Mouse (Mus musculus) neural tube, embryonic 15.5 days (tissue): Measurements from ENCODE around the gene Egfr. TPM values are rescaled to one million over a fixed set of nuclear protein-coding genes. Genes with fewer than 3 reads are reported as not detected.

ENCODE experiments used
- ATAC-seq: fragments of 200-750 bp; cut with Nextera tagmentation; 2 replicates; pipeline ENCODE4 v1.8.0; 2017; ENCODE audit warnings: mild to moderate bottlenecking, moderate TSS enrichment, moderate library complexity; ENCODE audit not compliant: low FRiP score
- H3K27ac ChIP-seq: fragments of 300-500 bp; sonication (generic); replicated peaks from 2 replicates; pipeline ENCODE4 v1.5.1; 2015; ENCODE audit warnings: mild to moderate bottlenecking, inconsistent platforms
- H3K27me3 ChIP-seq: fragments of 300-500 bp; sonication (generic); replicated peaks from 2 replicates; pipeline ENCODE4 v1.6.1; 2015; ENCODE audit warnings: inconsistent platforms
- H3K36me3 ChIP-seq: fragments of 300-500 bp; sonication (generic); 2 replicates; pipeline ENCODE4 v1.6.1; 2015; ENCODE audit warnings: inconsistent platforms
- H3K4me1 ChIP-seq: fragments of 300-500 bp; sonication (generic); 2 replicates; pipeline ENCODE4 v1.6.1; 2015; ENCODE audit warnings: inconsistent platforms
- H3K4me2 ChIP-seq: fragments of 300-500 bp; sonication (generic); 2 replicates; pipeline ENCODE4 v1.6.1; 2015; ENCODE audit warnings: inconsistent platforms, mild to moderate bottlenecking, moderate library complexity
- H3K4me3 ChIP-seq: fragments of 300-500 bp; sonication (generic); replicated peaks from 2 replicates; pipeline ENCODE4 v1.5.1; 2015; ENCODE audit warnings: mild to moderate bottlenecking, inconsistent platforms
- H3K9ac ChIP-seq: fragments of 300-500 bp; sonication (generic); replicated peaks from 2 replicates; pipeline ENCODE4 v1.6.1; 2015; ENCODE audit warnings: mild to moderate bottlenecking, inconsistent platforms
- H3K9me3 ChIP-seq: fragments of 300-500 bp; sonication (generic); replicated peaks from 2 replicates; pipeline ENCODE4 v1.6.1; 2016; ENCODE audit warnings: inconsistent platforms
- WGBS: fragments of 180-500 bp; shearing (Covaris S2); methylation state at CpG from one replicate; pipeline ENCODE4 v1.1.7; 2015; ENCODE audit warnings: mixed read lengths; 5-methylcytosine and 5-hydroxymethylcytosine counted together
- polyA plus RNA-seq: library from polyadenylated mRNA; unstranded; fragments of >200 nt; fragmentation: Nextera tagmentation; extraction: Ambion mirVana; gene quantifications from 2 replicates; pipeline ENCODE4 v1.2.1, GENCODE M21; 2015

Egfr gene
- polyA plus RNA-seq, 1 experiment from 2014 or later = 3.2 TPM

GRCm38 (mm10) chr11:16838772-16839171 lies 86.8 kb downstream of the Egfr start:
- WGBS = 86% methylated on average over 3 of the region's 3 CpGs
- Histone ChIP-seq H3K4me3 (no peak overlapping the region), H3K9me3 (no peaks in the 10 kb centered on the region), H3K27me3 (no peaks in the 10 kb centered on the region), H3K4me1 (no peaks in the 10 kb centered on the region), H3K9ac (no peak overlapping the region), H3K4me2 (no peak overlapping the region), H3K36me3 (no peaks in the 10 kb centered on the region), H3K27ac (no peak overlapping the region)
- no peak for ATAC-seq

GRCm38 (mm10) chr11:16842924-16843323 lies 90.9 kb downstream of the Egfr start:
- no peak overlapping the region for H3K4me3 ChIP-seq
- no peaks in the 10 kb centered on the region for H3K36me3 ChIP-seq
- no peaks in the 10 kb centered on the region for H3K4me1 ChIP-seq
- H3K9me3 ChIP-seq = no peaks in the 10 kb centered on the region
- 98% methylated on average over 3 of the region's 3 CpGs for WGBS
- no peak overlapping the region for H3K9ac ChIP-seq
- no peak overlapping the region for H3K4me2 ChIP-seq
- no peak overlapping the region for H3K27ac ChIP-seq
- no peaks in the 10 kb centered on the region for H3K27me3 ChIP-seq
- no peak for ATAC-seq

- Histone ChIP-seq H3K4me3 (no peak overlapping the region), H3K4me2 (no peak overlapping the region), H3K27ac (no peak overlapping the region), H3K36me3 (no peaks in the 10 kb centered on the region), H3K4me1 (no peaks in the 10 kb centered on the region), H3K9me3 (no peaks in the 10 kb centered on the region), H3K9ac (no peak overlapping the region), H3K27me3 (no peaks in the 10 kb centered on the region)
- ATAC-seq = no peak
- 74% methylated on average over 12 of the region's 12 CpGs for WGBS
Observed at GRCm38 (mm10) chr11:16843889-16844568, 92.0 kb downstream of the Egfr start.

GRCm38 (mm10) chr11:16848881-16849280 lies 96.9 kb downstream of the Egfr start:
- Histone ChIP-seq H3K4me1 (no peaks in the 10 kb centered on the region), H3K27ac (no peak overlapping the region), H3K9ac (no peak overlapping the region), H3K4me2 (no peak overlapping the region), H3K4me3 (no peak overlapping the region), H3K9me3 (no peaks in the 10 kb centered on the region), H3K36me3 (no peaks in the 10 kb centered on the region), H3K27me3 (no peaks in the 10 kb centered on the region)
- no peak for ATAC-seq
- 73% methylated on average over 6 of the region's 6 CpGs for WGBS

- no peak overlapping the region for H3K4me2 ChIP-seq
- no peaks in the 10 kb centered on the region for H3K36me3 ChIP-seq
- no peak overlapping the region for H3K9ac ChIP-seq
- H3K4me3 ChIP-seq = no peak overlapping the region
- ATAC-seq = no peak
- no peaks in the 10 kb centered on the region for H3K4me1 ChIP-seq
- no peaks in the 10 kb centered on the region for H3K9me3 ChIP-seq
- WGBS = 91% methylated on average over 1 of the region's 1 CpGs
- H3K27ac ChIP-seq = no peak overlapping the region
- no peaks in the 10 kb centered on the region for H3K27me3 ChIP-seq
Observed at GRCm38 (mm10) chr11:16851361-16851760, 99.4 kb downstream of the Egfr start.

GRCm38 (mm10) chr11:16854111-16854510 lies 102.1 kb downstream of the Egfr start:
- Histone ChIP-seq H3K9ac (no peak overlapping the region), H3K27ac (no peak overlapping the region), H3K4me2 (no peak overlapping the region), H3K4me3 (no peak overlapping the region), H3K4me1 (no peaks in the 10 kb centered on the region), H3K36me3 (no peaks in the 10 kb centered on the region), H3K9me3 (no peaks in the 10 kb centered on the region), H3K27me3 (no peaks in the 10 kb centered on the region)
- no peak for ATAC-seq
- WGBS = 80% methylated on average over 2 of the region's 2 CpGs

- Histone ChIP-seq H3K27ac (no peak overlapping the region), H3K9me3 (no peaks in the 10 kb centered on the region), H3K4me1 (no peaks in the 10 kb centered on the region), H3K4me3 (no peak overlapping the region), H3K9ac (no peak overlapping the region), H3K36me3 (no peaks in the 10 kb centered on the region), H3K27me3 (no peaks in the 10 kb centered on the region), H3K4me2 (no peak overlapping the region)
- WGBS = 83% methylated on average over 2 of the region's 2 CpGs
- no peak for ATAC-seq
Observed at GRCm38 (mm10) chr11:16857346-16857745, 105.3 kb downstream of the Egfr start.

GRCm38 (mm10) chr11:16861037-16861436 lies 109.0 kb downstream of the Egfr start:
- no peak overlapping the region for H3K4me3 ChIP-seq
- ATAC-seq = no peak
- H3K27ac ChIP-seq = no peak overlapping the region
- no peaks in the 10 kb centered on the region for H3K27me3 ChIP-seq
- H3K4me2 ChIP-seq = no peak overlapping the region
- no peaks in the 10 kb centered on the region for H3K9me3 ChIP-seq
- no peaks in the 10 kb centered on the region for H3K4me1 ChIP-seq
- H3K9ac ChIP-seq = no peak overlapping the region
- 77% methylated on average over 6 of the region's 6 CpGs for WGBS
- H3K36me3 ChIP-seq = no peaks in the 10 kb centered on the region

- no peak overlapping the region for H3K4me3 ChIP-seq
- no peak for ATAC-seq
Observed at GRCm38 (mm10) chr11:16863547-16863946, 111.5 kb downstream of the Egfr start.

GRCm38 (mm10) chr11:16864980-16865561 lies 113.1 kb downstream of the Egfr start:
- WGBS = 76% methylated on average over 3 of the region's 3 CpGs
- Histone ChIP-seq H3K4me3 (no peak overlapping the region), H3K9me3 (no peaks in the 10 kb centered on the region), H3K4me1 (no peaks in the 10 kb centered on the region), H3K4me2 (no peak overlapping the region), H3K27ac (no peak overlapping the region), H3K36me3 (no peaks in the 10 kb centered on the region), H3K9ac (no peak overlapping the region), H3K27me3 (no peaks in the 10 kb centered on the region)
- no peak for ATAC-seq

More at GRCm38 (mm10) chr11:16863547-16863946, 111.5 kb downstream of the Egfr start:
- Histone ChIP-seq H3K27me3 (no peaks in the 10 kb centered on the region), H3K27ac (no peak overlapping the region), H3K36me3 (no peaks in the 10 kb centered on the region), H3K4me2 (no peak overlapping the region), H3K4me1 (no peaks in the 10 kb centered on the region), H3K9me3 (no peaks in the 10 kb centered on the region), H3K9ac (no peak overlapping the region)

GRCm38 (mm10) chr11:16868051-16868450 lies 116.0 kb downstream of the Egfr start:
- Histone ChIP-seq H3K9ac (no peak overlapping the region), H3K36me3 (no peaks in the 10 kb centered on the region), H3K4me1 (no peaks in the 10 kb centered on the region), H3K27me3 (no peaks in the 10 kb centered on the region), H3K4me2 (no peak overlapping the region), H3K27ac (no peak overlapping the region), H3K4me3 (no peak overlapping the region), H3K9me3 (no peaks in the 10 kb centered on the region)
- no peak for ATAC-seq
- WGBS = 67% methylated on average over 6 of the region's 6 CpGs

GRCm38 (mm10) chr11:16869506-16869905 lies 117.5 kb downstream of the Egfr start:
- WGBS = 58% methylated on average over 2 of the region's 2 CpGs
- H3K9ac ChIP-seq = no peak overlapping the region
- no peaks in the 10 kb centered on the region for H3K27me3 ChIP-seq
- ATAC-seq = no peak
- H3K27ac ChIP-seq = no peak overlapping the region
- no peak overlapping the region for H3K4me3 ChIP-seq
- H3K9me3 ChIP-seq = no peaks in the 10 kb centered on the region
- H3K36me3 ChIP-seq = no peaks in the 10 kb centered on the region
- no peak overlapping the region for H3K4me2 ChIP-seq
- H3K4me1 ChIP-seq = no peaks in the 10 kb centered on the region
